Mouse (Mus musculus): ENCODE measurements around the gene 2010111I01Rik.
"Not testable (repeated sequence)": the region's sequence is repeated elsewhere in the genome, so short reads cannot be mapped to it uniquely, and the experiment has no call there.

Gene 2010111I01Rik

GRCm38 (mm10) chr13:63223026-63223770 lies 258.5 kb downstream of the 2010111I01Rik start:
- DNase-seq, result no peak

DNA sequence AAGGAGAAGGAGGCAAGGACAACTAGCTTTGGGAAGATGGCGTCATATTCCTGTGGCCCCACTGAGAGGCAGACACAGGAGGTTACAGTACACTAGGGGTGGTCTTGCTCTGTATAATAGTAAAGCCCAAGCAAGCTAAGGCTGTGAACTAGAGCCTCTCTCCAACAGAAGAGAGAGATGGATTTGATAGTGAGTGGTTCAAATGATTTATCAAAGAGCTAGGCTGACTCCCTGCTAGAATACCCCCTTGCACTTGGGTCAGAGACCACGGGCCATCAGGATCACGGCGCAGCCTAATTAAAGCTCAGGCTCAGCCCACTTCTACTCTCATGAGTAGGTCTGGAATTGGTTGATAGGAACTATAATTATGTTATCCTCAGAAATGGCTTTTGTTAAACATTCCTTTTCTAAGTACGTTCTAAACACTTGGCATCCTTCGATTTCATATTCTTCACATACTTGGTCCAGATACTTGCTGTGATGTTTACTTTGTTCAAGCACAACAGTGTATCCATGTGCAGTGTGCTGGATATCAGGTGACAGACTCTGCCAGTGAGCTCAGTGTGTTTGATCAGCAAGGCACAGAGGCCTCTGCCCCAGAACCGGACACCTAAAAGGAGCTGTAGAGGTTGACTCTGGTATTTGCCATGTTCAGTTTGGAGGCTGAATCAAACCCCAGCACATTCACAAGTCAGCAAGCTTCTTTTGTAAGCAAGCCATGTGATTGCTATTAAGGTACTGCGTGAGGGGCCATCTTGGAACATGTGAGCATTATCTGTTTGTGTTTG lies 261.3 kb downstream of the 2010111I01Rik start:
- DNase-seq, result no peak

DNA sequence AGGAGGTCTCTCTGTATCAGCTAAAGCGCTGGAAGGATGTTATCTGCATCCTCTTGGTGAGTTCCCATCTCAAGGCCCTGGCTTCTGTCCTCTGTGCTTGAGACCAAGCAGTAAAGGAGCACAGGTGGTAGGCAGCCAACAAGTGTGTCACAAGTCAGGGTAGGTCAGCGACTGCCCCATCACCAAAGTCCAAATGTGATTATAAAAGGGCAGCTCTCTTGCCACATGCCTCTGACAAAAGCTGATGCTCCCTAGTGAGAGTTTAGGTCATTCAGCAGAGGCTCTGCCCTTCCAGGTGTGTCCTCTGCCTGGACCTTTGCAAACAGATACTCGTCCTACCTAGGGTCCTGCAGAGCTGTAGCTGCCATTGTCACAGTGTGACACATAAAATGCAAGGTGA lies 263.1 kb downstream of the 2010111I01Rik start:
- DNase-seq, result no peak

GRCm38 (mm10) chr13:63230955-63231701 lies 266.4 kb downstream of the 2010111I01Rik start:
- no peak for DNase-seq

- DNase-seq, result no peak
Observed at GRCm38 (mm10) chr13:63231702-63232070, 267.0 kb downstream of the 2010111I01Rik start.

DNA sequence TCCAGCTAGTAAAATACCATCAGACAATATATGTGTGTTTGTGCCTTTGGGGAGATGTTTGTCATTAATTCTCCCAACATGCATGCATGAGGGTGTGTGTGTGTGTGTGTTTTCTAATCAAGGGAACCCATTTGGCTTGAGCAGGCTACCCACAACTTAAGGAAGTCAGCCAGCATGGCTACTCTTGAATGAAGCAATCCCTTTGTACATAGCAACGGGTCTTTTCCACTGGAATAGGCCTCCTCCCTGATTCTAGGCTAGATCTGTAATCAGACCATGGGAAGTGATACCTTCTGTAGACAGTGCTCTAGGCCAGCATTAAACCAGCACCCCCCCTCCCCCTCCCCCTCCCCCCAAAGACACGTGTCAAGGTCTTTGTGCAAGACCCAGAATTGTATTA lies 267.9 kb downstream of the 2010111I01Rik start:
- DNase-seq, result no peak

DNA sequence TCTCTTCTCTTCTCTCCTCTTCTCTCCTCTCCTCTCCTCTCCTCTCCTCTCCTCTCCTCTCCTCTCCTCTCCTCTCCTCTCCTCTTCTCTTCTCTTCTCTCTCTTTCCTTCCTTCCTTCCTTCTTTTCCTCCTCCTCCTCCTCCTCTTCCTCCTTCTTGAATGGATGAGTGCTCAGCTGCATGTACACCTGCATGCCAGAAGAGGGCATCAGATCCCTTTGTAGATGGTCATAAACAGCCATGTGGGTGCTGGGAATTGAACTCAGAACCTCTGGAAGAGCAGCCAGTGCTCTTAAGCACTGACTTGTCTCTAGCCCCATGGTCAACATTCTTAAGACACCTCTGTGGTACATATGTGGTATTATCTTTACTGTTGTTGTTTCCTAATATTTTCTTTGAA lies 269.8 kb downstream of the 2010111I01Rik start:
- not testable (repeated sequence) for DNase-seq

DNA sequence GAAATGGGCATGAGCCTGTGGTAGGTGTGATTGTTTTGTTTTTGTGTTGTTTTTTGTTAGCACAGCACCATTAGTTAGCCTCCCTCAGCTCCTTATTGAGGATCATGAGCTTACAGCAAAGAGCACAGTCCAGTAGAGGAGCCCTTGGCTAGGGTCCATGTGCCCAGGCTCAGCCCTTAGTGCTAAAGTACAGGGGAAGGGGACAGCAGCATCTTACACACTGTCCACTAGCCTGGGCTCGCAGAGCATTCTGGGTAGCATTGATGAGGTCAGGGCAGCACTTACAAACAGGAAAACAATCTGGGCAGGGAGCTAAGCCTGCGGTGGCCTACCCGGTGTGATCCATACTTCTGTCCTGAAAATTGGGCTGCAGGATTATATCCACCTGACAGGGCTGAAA lies 270.9 kb downstream of the 2010111I01Rik start:
- DNase-seq, result no peak

- DNase-seq, result no peak
Observed at GRCm38 (mm10) chr13:63236159-63236893, 271.6 kb downstream of the 2010111I01Rik start.

GRCm38 (mm10) chr13:63238045-63238444 lies 273.4 kb downstream of the 2010111I01Rik start:
- DNase-seq, result no peak

GRCm38 (mm10) chr13:63239301-63239804 lies 274.7 kb downstream of the 2010111I01Rik start:
- peak in 1 of 2 experiments; percentile 20 for DNase-seq

GRCm38 (mm10) chr13:63239877-63240671 lies 275.4 kb downstream of the 2010111I01Rik start:
- DNase-seq, result peak; percentile 81 to 84

- DNase-seq, result no peak
Observed at GRCm38 (mm10) chr13:63240835-63241234, 276.1 kb downstream of the 2010111I01Rik start.

- DNase-seq, result no peak
Observed at GRCm38 (mm10) chr13:63241665-63242064, 277.0 kb downstream of the 2010111I01Rik start.

GRCm38 (mm10) chr13:63242401-63243192 lies 277.9 kb downstream of the 2010111I01Rik start:
- DNase-seq, result no peak

- no peak for DNase-seq
Observed at GRCm38 (mm10) chr13:63243586-63243985, 278.9 kb downstream of the 2010111I01Rik start.

- no peak for DNase-seq
Observed at GRCm38 (mm10) chr13:63244425-63244824, 279.7 kb downstream of the 2010111I01Rik start.

- DNase-seq, result no peak
Observed at GRCm38 (mm10) chr13:63245218-63245617, 280.5 kb downstream of the 2010111I01Rik start.

- no peak for DNase-seq
Observed at GRCm38 (mm10) chr13:63245812-63246211, 281.1 kb downstream of the 2010111I01Rik start.

- no peak for DNase-seq
Observed at GRCm38 (mm10) chr13:63246332-63246940, 281.7 kb downstream of the 2010111I01Rik start.
